Mouse (Mus musculus): ENCODE measurements at regions not wholly inside any gene's neighbourhood (a gene's known extent, or its start where the extent isn't known, plus 50 kb on each side); places are given as distances from the start of the nearest gene placed in this dataset.

GRCm38 (mm10) chr1:88964045-88964747 lies 106.0 kb upstream of the Sh3bp4 start:
- no peak for DNase-seq (ENCODE audit: low spot score)

GRCm38 (mm10) chr1:88966416-88966815 lies 103.8 kb upstream of the Sh3bp4 start:
- DNase-seq (ENCODE audit: low spot score): no peak

DNA sequence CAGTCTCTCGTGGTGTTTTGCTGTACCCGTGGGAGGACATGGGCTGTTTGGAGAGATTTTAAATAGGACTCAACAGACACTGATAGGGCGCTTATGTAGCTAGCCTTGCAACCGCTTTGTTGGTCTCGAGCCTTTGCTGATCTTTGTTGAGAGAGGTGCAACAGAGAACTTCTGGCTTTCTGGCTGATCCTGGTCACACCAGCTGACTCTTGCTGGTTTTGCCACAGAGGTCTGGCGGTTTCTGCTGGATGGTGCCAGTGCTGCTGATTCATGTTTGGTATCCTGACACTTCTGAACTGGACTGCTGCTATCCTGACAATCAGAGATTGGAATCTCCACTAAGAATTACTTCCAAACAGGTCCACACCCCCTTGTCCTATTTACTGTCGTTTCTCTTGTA lies 102.1 kb upstream of the Sh3bp4 start:
- DNase-seq (ENCODE audit: low spot score): no peak

GRCm38 (mm10) chr1:88969016-88969415 lies 101.2 kb upstream of the Sh3bp4 start:
- no peak for DNase-seq (ENCODE audit: low spot score)

GRCm38 (mm10) chr1:88969630-88970029 lies 100.6 kb upstream of the Sh3bp4 start:
- no peak for DNase-seq (ENCODE audit: low spot score)

- no peak for DNase-seq (ENCODE audit: low spot score)
These were observed 94.1 kb upstream of the Sh3bp4 start for GRCm38 (mm10) chr1:88976101-88976500.

DNA sequence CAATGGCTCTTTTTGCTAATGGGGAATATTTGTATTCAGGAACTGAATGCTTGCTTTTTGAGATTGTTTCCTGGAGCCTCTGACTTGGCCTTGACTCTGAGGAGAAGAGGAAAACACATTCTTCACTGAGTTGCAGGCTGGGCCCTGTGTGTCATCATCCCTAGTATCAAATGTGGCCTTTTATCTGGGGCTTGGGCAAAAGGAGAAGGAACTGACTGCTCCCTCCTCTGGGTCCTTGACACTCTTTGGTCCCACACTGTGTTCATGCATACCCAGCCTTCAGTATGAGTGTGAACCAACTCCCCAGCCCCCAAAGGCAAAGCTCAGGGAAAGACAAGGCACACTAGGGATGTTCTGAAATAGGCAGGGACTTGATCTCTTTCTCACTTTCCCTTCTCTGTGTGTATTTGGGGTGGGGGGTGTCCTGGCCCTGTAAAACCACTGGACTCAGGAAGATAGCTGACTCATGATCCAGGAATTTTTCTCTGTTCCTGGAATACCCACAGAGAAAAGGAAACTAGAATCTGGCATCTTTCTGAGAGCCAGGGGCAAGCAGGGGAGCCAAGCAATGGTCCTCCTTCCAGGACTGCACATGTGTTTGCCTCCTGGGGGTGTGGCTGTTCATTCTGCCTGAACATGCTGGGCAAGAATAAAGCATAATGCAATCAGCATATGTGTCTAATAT lies 82.1 kb upstream of the Sh3bp4 start:
- no peak for DNase-seq (ENCODE audit: low spot score)

- no peak for DNase-seq (ENCODE audit: low spot score)
These were observed 75.5 kb upstream of the Sh3bp4 start for GRCm38 (mm10) chr1:88994588-88995331.

- DNase-seq (ENCODE audit: low spot score): no peak
These were observed 74.3 kb upstream of the Sh3bp4 start for GRCm38 (mm10) chr1:88995945-88996344.

- no peak for DNase-seq (ENCODE audit: low spot score)
These were observed 73.6 kb upstream of the Sh3bp4 start for GRCm38 (mm10) chr1:88996657-88997056.

GRCm38 (mm10) chr1:88997847-88998246 lies 72.4 kb upstream of the Sh3bp4 start:
- no peak for DNase-seq (ENCODE audit: low spot score)

DNA sequence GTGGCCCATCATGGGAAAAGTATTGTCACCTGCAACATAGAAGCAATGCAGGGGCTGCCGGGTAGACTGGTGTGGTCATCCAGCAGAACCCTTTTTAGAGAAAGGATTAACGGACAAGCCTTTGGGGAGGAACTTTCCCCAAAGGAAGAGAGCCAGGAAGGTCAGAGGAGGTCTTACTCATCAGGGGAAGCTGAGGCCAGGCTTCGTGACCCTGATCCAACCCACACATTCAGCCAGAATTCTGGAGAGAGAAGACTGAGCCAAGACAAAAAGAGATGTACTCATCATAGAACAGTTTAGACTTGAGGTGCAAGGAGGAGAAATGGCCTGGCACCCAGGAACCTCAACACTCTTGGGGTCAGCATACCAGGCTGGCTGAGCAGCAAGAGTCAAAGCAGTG lies 67.9 kb upstream of the Sh3bp4 start:
- no peak for DNase-seq (ENCODE audit: low spot score)

- no peak for DNase-seq (ENCODE audit: low spot score)
These were observed 66.5 kb upstream of the Sh3bp4 start for GRCm38 (mm10) chr1:89003752-89004151.

DNA sequence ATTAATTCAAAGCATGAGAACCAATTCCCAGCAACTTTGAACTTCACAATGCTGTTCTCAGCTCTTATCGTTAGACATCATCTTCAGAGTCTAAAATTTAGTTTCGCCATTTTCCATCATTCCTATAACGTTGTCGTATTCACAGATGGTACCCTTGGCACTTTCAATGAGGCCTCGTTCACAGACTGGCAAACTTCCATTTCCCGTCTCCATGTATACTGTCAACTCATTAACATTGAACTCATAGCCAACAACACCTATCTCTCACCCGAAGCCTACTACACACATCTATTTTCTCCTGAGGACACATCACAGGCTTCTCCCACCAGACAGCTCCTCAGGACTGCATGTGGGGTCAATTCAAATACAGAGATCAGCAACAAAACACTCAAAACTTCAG lies 62.7 kb upstream of the Sh3bp4 start:
- no peak for DNase-seq (ENCODE audit: low spot score)

DNA sequence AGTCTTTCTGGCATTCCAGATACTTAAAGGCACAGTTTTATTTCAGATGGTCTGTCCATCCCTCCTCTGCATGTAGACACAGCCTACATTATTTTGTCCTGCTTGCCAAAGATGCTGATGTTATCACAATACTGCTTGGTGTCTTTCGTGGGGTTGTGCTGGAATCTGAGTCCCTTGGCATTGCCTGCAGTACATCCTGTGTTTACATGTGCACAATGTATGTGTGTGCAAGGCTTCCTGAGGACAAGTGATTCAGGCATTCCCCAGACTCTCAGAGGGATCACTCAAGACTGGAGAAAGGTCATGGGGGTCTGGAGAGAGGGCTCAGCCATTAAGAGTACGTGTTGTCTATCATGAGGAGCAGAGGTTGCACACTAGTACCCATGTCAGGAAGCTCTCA lies 60.0 kb upstream of the Sh3bp4 start:
- DNase-seq (ENCODE audit: low spot score): no peak

DNA sequence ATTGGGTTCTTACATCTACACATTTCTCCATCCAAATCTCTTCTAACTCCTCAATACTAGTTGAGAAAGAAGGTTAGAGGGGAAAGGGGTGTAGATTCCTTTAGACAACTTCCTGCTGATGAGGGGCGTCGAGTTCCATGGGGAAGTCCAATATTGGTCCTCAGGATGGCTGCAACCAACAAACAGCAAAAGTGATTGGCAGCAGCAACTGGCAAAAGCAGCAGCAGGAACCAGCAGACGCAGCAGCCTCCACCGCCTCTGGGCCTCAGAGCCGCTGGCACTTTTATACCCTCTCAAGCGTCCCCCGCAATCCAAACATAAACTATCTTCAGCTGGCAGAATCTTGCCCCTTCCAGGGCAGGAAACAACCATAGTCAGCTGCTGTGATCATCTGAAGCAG lies 58.8 kb upstream of the Sh3bp4 start:
- no peak for DNase-seq (ENCODE audit: low spot score)

DNA sequence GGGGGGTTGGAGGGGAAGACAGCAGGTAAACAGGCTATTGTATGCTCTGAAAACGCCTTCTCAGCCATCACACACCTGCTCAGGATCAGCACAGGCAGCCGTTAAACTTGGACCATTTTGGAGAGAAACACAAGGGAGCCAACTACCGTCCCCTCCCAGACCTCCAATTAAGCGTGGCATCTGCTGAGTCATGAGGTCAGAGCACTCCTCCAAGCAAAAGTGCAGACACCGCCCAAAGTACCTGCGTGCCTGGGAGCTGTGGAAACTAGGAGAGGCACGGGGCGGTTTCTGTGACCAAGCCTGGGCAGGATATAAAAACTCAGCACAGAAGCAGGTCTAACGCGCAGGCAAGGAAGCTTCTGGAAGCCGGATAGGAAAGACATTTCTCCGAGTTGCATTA lies 54.8 kb upstream of the Sh3bp4 start:
- peak; percentile 10 for DNase-seq (ENCODE audit: low spot score)

DNA sequence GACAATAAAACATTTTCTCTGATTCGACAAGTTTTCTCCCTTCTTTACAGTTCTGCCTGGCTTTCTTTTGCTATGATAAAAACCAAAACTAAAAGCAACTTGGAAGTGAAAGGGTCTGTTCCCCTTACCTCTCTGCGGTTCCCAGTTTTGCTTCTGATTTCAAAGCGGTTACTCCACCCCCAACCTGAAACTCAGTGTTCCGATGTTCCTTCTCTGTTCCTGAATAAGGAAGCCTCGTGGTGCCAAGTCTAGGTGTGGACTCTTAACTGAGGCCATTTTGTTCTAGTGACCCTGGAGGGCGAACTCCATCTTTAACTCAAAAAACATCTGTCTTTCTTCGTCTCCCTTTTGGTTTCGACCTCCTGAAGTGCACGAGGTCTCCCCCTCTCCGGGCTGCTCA lies 54.4 kb upstream of the Sh3bp4 start:
- DNase-seq (ENCODE audit: low spot score): no peak

DNA sequence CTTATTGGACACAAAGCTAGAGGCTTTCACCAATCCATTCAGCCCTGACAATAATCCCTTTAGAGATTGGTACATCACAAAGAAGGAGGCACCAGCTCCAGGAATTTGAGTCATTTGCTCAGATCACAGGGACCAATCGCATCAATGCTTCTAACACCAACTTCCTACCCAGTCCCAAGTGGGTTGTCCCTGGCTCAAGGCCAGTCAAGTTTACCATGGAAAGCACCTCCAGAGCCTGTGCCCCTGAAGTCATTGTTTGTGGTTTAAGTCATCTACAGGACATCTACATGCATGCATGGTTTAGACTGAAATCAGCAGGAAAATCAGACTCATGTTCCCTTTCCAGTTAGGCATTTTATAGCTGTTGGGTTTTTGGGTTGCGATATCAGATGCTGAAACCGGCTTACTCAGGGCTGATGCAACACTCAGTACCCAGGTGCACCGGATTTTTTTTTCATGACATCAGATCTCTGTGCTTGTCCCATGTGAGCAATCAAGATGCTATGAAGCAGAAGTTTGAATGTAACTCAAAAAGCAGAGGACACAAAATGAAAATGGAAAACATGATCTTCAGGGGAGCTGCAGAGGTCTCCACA lies 50.3 kb upstream of the Sh3bp4 start:
- DNase-seq (ENCODE audit: low spot score): no peak
